Mouse (Mus musculus): ENCODE results near the gene Mdm2.
"Not testable (repeated sequence)": the region's sequence is repeated elsewhere in the genome, so short reads cannot be mapped to it uniquely, and the experiment has no call there.

GRCm38 (mm10) chr10:117735396-117735795 lies 24.8 kb upstream of the Mdm2 start:
- not testable (repeated sequence) for TF ChIP-seq POLR2A, CTCF (IDR thresholded peaks at IDR 0.05; ENCODE audit: extremely low read depth, insufficient read depth, low read length)
